Mouse (Mus musculus) stomach, postnatal 0 days (tissue): Measurements from ENCODE around the gene Xrcc6.

ENCODE experiments used
- CTCF ChIP-seq: IDR thresholded peaks from 2 replicates; pipeline ENCODE4 v1.5.1; 2016; ENCODE audit warnings: antibody characterized with exemption, low read depth, mild to moderate bottlenecking, moderate library complexity
- EP300 ChIP-seq: optimal IDR thresholded peaks from 2 replicates; pipeline ENCODE3; 2016; ENCODE audit warnings: antibody characterized with exemption

- TF ChIP-seq CTCF (no peak), EP300 (no peak)
These were observed 7.3 kb upstream of the Xrcc6 start, which contains the start of gene 1700029P11Rik for GRCm38 (mm10) chr15:81980321-81980720.
